Mouse (Mus musculus) MEL-GATA-1-ER (cell line): ENCODE measurements around the gene Cwc22.

Experiments
- DNase-seq: peaks from one replicate; pipeline ENCODE4 v3.0.0-alpha.2; 2012; ENCODE audit warnings: low read depth; ENCODE audit errors: extremely low read depth

The Cwc22 gene

GRCm38 (mm10) chr2:77925997-77926396 lies 20.2 kb downstream of the Cwc22 start:
- no peak for DNase-seq

- DNase-seq, result no peak
These were observed 20.8 kb downstream of the Cwc22 start for GRCm38 (mm10) chr2:77925187-77925924.

GRCm38 (mm10) chr2:77924003-77924402 lies 22.2 kb downstream of the Cwc22 start:
- no peak for DNase-seq

GRCm38 (mm10) chr2:77923182-77923581 lies 23.0 kb downstream of the Cwc22 start:
- no peak for DNase-seq

- DNase-seq, result no peak
These were observed 24.9 kb downstream of the Cwc22 start for GRCm38 (mm10) chr2:77921307-77921706.

GRCm38 (mm10) chr2:77920621-77921020 lies 25.6 kb downstream of the Cwc22 start:
- DNase-seq, result no peak

- no peak for DNase-seq
These were observed 27.7 kb downstream of the Cwc22 start for GRCm38 (mm10) chr2:77918474-77918873.

- DNase-seq, result no peak
These were observed 28.2 kb downstream of the Cwc22 start for GRCm38 (mm10) chr2:77918006-77918405.

GRCm38 (mm10) chr2:77917360-77917734 lies 28.8 kb downstream of the Cwc22 start:
- DNase-seq, result no peak

- no peak for DNase-seq
These were observed 29.4 kb downstream of the Cwc22 start for GRCm38 (mm10) chr2:77916586-77917359.

GRCm38 (mm10) chr2:77915187-77915586 lies 31.0 kb downstream of the Cwc22 start:
- no peak for DNase-seq

GRCm38 (mm10) chr2:77913628-77914027 lies 32.5 kb downstream of the Cwc22 start:
- no peak for DNase-seq

GRCm38 (mm10) chr2:77912197-77912596 lies 34.0 kb downstream of the Cwc22 start:
- DNase-seq, result no peak

- DNase-seq, result no peak
These were observed 34.7 kb downstream of the Cwc22 start for GRCm38 (mm10) chr2:77911452-77911851.

GRCm38 (mm10) chr2:77910216-77910615 lies 36.0 kb downstream of the Cwc22 start:
- DNase-seq, result no peak

- no peak for DNase-seq
These were observed 39.0 kb downstream of the Cwc22 start for GRCm38 (mm10) chr2:77907164-77907563.

- no peak for DNase-seq
These were observed 41.2 kb downstream of the Cwc22 start for GRCm38 (mm10) chr2:77905023-77905422.

- no peak for DNase-seq
These were observed 41.7 kb downstream of the Cwc22 start for GRCm38 (mm10) chr2:77904495-77904894.

- no peak for DNase-seq
These were observed 42.2 kb downstream of the Cwc22 start for GRCm38 (mm10) chr2:77903979-77904378.

- DNase-seq, result no peak
These were observed 43.1 kb downstream of the Cwc22 start for GRCm38 (mm10) chr2:77903098-77903497.

GRCm38 (mm10) chr2:77901269-77901668 lies 44.9 kb downstream of the Cwc22 start:
- DNase-seq, result no peak

GRCm38 (mm10) chr2:77900741-77901140 lies 45.4 kb downstream of the Cwc22 start:
- DNase-seq, result no peak

- DNase-seq, result no peak
These were observed 46.1 kb downstream of the Cwc22 start for GRCm38 (mm10) chr2:77900111-77900510.
